Mouse (Mus musculus): Measurements from ENCODE around the gene Nxn.
A peak's percentile ranks its signal among the peaks of the same experiment; 100 is the strongest.

- TF ChIP-seq POLR2A (IDR thresholded peaks at IDR 0.05; ENCODE audit: extremely low read depth, insufficient read depth, low read length) = peak; percentile 78
- peak; percentile 95 for TF ChIP-seq CTCF (IDR thresholded peaks at IDR 0.05; ENCODE audit: extremely low read depth, insufficient read depth, low read length)
These were observed 181.5 kb downstream of the Nxn start, which contains the start of the genes Dbil5 and Gemin4 for GRCm38 (mm10) chr11:76217390-76217800.

All from cortical plate, adult 2 months (tissue).